Mouse (Mus musculus): ENCODE results near the gene Zfp945. TPM values are rescaled to one million over a fixed set of nuclear protein-coding genes. Genes with fewer than 3 reads are reported as not detected.
"Not testable (repeated sequence)": the region's sequence is repeated elsewhere in the genome, so short reads cannot be mapped to it uniquely, and the experiment has no call there.

Gene Zfp945
- polyA plus RNA-seq (2012; rRNA removed), result 3.7 and 3.8 TPM in 2 replicates

DNA sequence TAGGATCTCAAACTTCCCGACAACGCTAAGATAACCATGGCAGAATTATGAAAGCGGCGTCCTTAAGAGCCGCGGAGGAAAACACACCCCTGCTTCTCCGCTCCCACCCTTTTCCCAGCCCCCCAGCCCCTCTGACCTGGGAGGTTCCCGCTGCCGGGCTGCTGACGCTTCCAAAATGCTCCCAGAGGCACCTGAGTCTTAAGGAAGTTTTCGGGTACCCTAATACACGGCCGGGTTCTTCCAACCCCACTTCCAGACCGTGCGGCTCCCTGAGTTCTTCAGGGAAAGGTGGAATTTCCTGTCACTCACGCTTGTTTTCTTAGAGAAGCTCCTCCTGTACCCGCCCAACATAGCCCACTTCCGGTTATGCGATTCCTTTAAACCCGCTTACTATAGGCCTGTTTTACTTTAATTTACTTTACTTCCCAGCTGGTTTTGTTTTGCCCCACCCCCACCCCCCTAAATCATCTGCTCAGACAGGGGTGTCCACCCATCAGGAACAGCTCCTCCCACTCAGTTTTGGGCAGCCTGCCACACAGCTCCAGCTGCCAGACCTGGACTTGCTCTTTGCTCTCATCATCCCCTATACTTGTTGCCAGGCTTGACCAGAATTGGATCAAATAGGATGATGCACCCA is at the start of gene Zfp945:
Gene Zfp945, minus strand, starts transcription at position 290 of the 637 bp plus-strand sequence.
- Histone ChIP-seq H3K27ac (ENCODE audit: insufficient read depth, low read length) (no peak within 1 kb of the TSS; the same call in 1 of the 2 replicates), H3K4me3 (replicated peaks; ENCODE audit: insufficient read depth, low read depth, low read length) (peak within 1 kb of the TSS; percentile 70), H3K27me3 (ENCODE audit: control insufficient read depth, insufficient read depth, low read length) (no peaks in the 10 kb centered on the region; the same call in 1 of the 2 replicates), H3K4me1 (ENCODE audit: control insufficient read depth, insufficient read depth, low read length) (no peaks in the 10 kb centered on the region; the same call in 1 of the 2 replicates)
- TF ChIP-seq POLR2A (IDR thresholded peaks at IDR 0.05; ENCODE audit: borderline replicate concordance, insufficient read depth, low read length) (0 out of 2 replicates have a peak, but pooled peaks have one; percentile 10), CTCF (IDR thresholded peaks at IDR 0.05; ENCODE audit: borderline replicate concordance, insufficient read depth, low read depth, low read length) (no peak)
- WGBS, result under 1% methylated on average over 20 of the region's 20 CpGs
- peak; percentile 49 to 58 for DNase-seq

DNA sequence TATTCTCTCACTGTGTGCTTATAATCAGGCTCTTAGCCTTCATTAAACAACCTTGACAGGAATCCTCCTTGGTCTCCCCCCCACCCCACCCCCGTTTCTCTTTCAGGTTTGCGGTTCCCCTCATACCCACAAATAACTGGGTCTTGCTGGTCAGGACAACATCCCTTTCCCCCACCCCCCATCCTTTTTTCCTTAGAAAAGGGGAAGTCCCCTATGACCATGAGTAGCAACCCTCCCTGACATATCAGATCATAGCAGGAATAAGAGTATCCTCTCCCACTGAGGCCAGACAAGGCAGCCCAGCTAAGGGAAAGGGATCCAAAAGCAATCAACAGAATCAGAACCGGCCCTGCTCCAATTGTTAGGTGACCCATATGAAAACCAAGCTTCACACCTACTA is 21.4 kb upstream of the Zfp945 start:
- WGBS, result 82% methylated on average over 3 of the region's 3 CpGs
- no peak overlapping the region for H3K27ac ChIP-seq (ENCODE audit: insufficient read depth, low read length)

DNA sequence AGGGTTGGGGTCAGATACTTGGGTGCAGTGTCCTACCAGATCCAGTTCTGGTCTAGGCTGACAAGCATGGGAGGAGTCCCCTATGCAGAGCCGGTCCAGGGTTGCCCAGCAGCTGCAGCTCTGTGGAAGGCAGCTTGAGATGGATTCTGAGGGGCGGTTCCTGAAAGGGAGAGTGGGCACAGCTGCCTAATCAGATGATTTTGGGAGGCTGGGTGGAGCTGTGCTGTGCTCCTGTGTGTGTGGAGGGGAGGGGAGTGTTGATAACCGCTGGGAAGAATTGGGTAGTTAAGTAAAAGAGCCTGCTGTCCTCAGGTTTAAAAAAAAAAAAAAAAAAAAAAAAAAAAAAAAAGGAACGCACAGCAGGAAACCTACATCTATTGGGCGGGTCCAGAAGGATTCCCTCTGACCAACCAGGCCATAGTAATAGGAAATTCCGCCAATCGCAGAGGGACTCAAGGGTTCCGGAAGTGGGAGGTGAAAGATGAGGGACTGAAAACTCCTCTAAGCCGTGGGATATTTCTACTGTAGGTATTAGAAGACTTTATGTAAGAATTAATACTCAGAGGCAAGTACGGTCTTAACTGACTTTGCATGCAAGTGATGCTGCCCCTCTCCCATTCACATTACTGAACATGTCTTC is 17.2 kb upstream of the Zfp945 start:
- WGBS, result 70% methylated on average over 10 of the region's 10 CpGs
- Histone ChIP-seq H3K27me3 (ENCODE audit: control insufficient read depth, insufficient read depth, low read length) (no peaks in the 10 kb centered on the region), H3K4me1 (ENCODE audit: control insufficient read depth, insufficient read depth, low read length) (no peaks in the 10 kb centered on the region), H3K4me3 (replicated peaks; ENCODE audit: insufficient read depth, low read depth, low read length) (no peak overlapping the region), H3K27ac (ENCODE audit: insufficient read depth, low read length) (no peak overlapping the region)
- TF ChIP-seq POLR2A (IDR thresholded peaks at IDR 0.05; ENCODE audit: borderline replicate concordance, insufficient read depth, low read length), result no peak
- no peak for TF ChIP-seq CTCF (IDR thresholded peaks at IDR 0.05; ENCODE audit: borderline replicate concordance, insufficient read depth, low read depth, low read length)
- DNase-seq, result no peak

More for the DNA sequence above, 21.4 kb upstream of the Zfp945 start:
- H3K4me1 ChIP-seq (ENCODE audit: control insufficient read depth, insufficient read depth, low read length), result no peaks in the 10 kb centered on the region
- no peaks in the 10 kb centered on the region for H3K27me3 ChIP-seq (ENCODE audit: control insufficient read depth, insufficient read depth, low read length)
- no peak for TF ChIP-seq POLR2A (IDR thresholded peaks at IDR 0.05; ENCODE audit: borderline replicate concordance, insufficient read depth, low read length)
- TF ChIP-seq CTCF (IDR thresholded peaks at IDR 0.05; ENCODE audit: borderline replicate concordance, insufficient read depth, low read depth, low read length), result no peak
- no peak for DNase-seq
- H3K4me3 ChIP-seq (replicated peaks; ENCODE audit: insufficient read depth, low read depth, low read length), result no peak overlapping the region

DNA sequence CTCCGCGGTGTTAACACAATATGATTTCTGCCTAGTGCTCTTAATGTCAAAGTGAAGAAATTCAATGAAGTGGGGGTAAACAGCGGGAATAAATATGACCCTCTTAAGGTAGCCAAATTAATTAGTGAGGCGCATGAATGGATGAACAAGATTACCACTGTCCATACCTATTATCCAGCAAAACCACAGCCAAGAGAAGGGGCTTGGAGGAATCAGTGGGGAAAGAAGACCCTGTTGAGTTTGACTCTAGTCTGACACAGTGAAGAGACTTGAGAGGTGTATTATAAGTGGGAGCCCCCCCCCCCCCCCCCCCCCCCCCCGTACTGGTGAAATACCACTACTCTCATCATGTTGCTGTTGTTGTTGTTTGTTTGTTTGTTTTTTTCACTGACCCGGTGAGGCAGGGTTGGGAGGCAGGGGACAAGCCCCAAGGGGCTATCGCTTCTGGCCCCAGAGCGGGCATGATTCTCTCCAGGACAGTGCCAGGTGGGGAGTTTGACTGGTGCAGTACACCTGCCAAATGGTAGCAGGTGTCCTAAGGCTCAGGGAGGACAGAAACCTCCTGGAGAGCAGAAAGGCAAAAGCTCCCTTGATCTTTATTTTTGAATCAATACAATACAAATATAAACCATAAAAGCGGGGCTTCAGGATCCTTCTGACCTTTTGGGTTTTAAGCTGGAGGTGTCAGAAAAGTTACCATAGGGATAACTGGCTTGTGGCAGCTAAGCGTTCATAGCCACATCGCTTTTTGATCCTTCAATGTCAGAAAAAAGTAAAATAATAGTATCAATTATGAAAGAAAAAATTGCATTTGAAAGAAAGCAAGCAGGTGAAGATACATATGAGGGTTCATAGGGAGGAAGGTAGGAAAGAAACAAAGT is 10.7 kb upstream of the Zfp945 start:
- Histone ChIP-seq H3K4me3 (replicated peaks; ENCODE audit: insufficient read depth, low read depth, low read length) (no peak overlapping the region), H3K4me1 (ENCODE audit: control insufficient read depth, insufficient read depth, low read length) (no peaks in the 10 kb centered on the region), H3K27me3 (ENCODE audit: control insufficient read depth, insufficient read depth, low read length) (no peaks in the 10 kb centered on the region), H3K27ac (ENCODE audit: insufficient read depth, low read length) (no peak overlapping the region)
- WGBS, result 89% methylated on average over 10 of the region's 11 CpGs
- TF ChIP-seq POLR2A (IDR thresholded peaks at IDR 0.05; ENCODE audit: borderline replicate concordance, insufficient read depth, low read length) (no peak), CTCF (IDR thresholded peaks at IDR 0.05; ENCODE audit: borderline replicate concordance, insufficient read depth, low read depth, low read length) (no peak)
- DNase-seq, result no peak

DNA sequence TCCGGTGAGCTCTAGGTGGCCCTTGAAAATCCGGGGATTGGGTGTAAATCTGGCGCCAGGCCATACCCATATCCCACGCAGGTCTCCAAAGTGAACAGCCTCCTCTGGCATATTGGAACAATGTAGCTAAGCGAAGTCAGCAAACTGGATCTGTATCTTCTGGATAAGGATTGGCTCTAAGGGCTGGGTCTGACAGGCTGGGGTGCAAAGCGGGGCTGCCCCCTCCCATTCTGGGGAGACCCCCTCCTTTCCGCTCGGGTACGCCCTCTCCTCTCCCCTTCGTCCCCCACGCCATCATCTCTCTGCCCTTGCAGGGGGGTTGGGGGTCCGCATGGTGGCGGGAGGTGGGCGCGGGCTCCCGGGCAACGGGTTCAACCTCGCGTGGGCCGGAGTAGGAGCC is 9.4 kb upstream of the Zfp945 start:
- Histone ChIP-seq H3K4me1 (ENCODE audit: control insufficient read depth, insufficient read depth, low read length) (no peaks in the 10 kb centered on the region), H3K27me3 (ENCODE audit: control insufficient read depth, insufficient read depth, low read length) (no peaks in the 10 kb centered on the region), H3K4me3 (replicated peaks; ENCODE audit: insufficient read depth, low read depth, low read length) (no peak overlapping the region), H3K27ac (ENCODE audit: insufficient read depth, low read length) (no peak overlapping the region)
- 86% methylated on average over 20 of the region's 20 CpGs for WGBS
- TF ChIP-seq CTCF (IDR thresholded peaks at IDR 0.05; ENCODE audit: borderline replicate concordance, insufficient read depth, low read depth, low read length) (no peak), POLR2A (IDR thresholded peaks at IDR 0.05; ENCODE audit: borderline replicate concordance, insufficient read depth, low read length) (no peak)
- DNase-seq, result no peak

DNA sequence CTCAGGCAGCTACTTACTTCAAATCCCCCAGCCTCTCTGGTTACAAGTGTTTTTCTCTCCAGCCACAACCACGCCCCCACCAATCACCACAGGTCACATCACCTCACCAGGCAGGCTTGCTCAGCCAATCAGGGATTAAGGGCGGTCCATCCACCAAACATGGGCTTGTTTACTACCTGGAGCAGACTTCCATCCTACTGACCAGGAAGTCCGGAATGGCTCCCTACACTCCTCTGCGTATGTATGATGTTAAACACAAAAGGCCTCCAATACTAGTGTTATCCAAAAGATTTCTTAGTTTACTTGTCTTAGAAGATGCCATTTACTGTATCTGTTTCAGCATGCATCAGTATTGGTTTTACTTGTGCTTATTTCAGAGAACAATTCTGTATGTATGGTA is 8.6 kb upstream of the Zfp945 start:
- H3K27ac ChIP-seq (ENCODE audit: insufficient read depth, low read length); H3K27me3 ChIP-seq (ENCODE audit: control insufficient read depth, insufficient read depth, low read length); H3K4me1 ChIP-seq (ENCODE audit: control insufficient read depth, insufficient read depth, low read length); H3K4me3 ChIP-seq (replicated peaks; ENCODE audit: insufficient read depth, low read depth, low read length); DNase-seq: not testable (repeated sequence)
- WGBS, result 86% methylated on average over 4 of the region's 4 CpGs

DNA sequence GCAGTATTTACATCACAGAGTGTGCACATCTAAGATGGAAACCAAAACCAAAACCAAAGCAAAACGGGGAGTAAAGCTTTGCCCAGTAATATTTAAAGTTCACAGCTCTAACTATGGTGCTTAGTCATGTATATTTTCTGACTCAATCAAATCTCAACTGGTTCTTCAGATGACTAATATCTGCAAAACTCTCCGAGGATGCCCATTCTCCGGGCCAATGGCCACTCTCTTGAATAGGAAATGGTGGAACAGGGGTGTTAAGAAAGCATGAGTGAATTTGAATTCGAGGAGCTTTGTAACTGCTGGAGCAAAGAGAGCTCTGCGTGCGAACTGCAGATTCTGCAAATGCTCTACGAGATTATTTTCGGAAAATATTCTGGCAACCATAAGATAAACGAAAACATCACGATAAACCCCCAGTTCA is 501 bp downstream of the Zfp945 start:
- Histone ChIP-seq H3K27me3 (ENCODE audit: control insufficient read depth, insufficient read depth, low read length) (no peaks in the 10 kb centered on the region; the same call in 1 of the 2 replicates), H3K4me1 (ENCODE audit: control insufficient read depth, insufficient read depth, low read length) (no peaks in the 10 kb centered on the region; the same call in 1 of the 2 replicates), H3K4me3 (replicated peaks; ENCODE audit: insufficient read depth, low read depth, low read length) (peak overlapping the region; percentile 70), H3K27ac (ENCODE audit: insufficient read depth, low read length) (no peak overlapping the region)
- peak; percentile 3 to 7 for DNase-seq
- TF ChIP-seq POLR2A (IDR thresholded peaks at IDR 0.05; ENCODE audit: borderline replicate concordance, insufficient read depth, low read length) (no peak), CTCF (IDR thresholded peaks at IDR 0.05; ENCODE audit: borderline replicate concordance, insufficient read depth, low read depth, low read length) (no peak)
- under 1% methylated on average over 10 of the region's 10 CpGs for WGBS

Measured in cerebellum, adult 2 months (tissue).